Mouse (Mus musculus): ENCODE measurements around the gene Arhgap44. TPM values are rescaled to one million over a fixed set of nuclear protein-coding genes. Genes with fewer than 3 reads are reported as not detected.

Gene Arhgap44
- polyA plus RNA-seq (2012; rRNA removed) = 1.1 and 1.7 TPM in 2 replicates

- Histone ChIP-seq H3K27me3 (ENCODE audit: control insufficient read depth, insufficient read depth, low read length) (no peaks in the 10 kb centered on the region), H3K4me3 (ENCODE audit: low read depth, low read length) (peak within 1 kb of the TSS; percentile 68), H3K36me3 (ENCODE audit: control insufficient read depth, insufficient read depth, low read length) (no peaks in the 10 kb centered on the region), H3K4me1 (ENCODE audit: control insufficient read depth, insufficient read depth, insufficient read length, low read length) (no peaks in the 10 kb centered on the region), H3K27ac (ENCODE audit: insufficient read depth, low read depth, low read length) (no peak within 1 kb of the TSS)
- WGBS = 3% methylated on average over 26 of the region's 27 CpGs
- no peak for TF ChIP-seq CTCF (IDR thresholded peaks at IDR 0.05; ENCODE audit: extremely low read depth, insufficient read length, insufficient replicate concordance, low read depth, low read length)
- no peak for TF ChIP-seq POLR2A (IDR thresholded peaks at IDR 0.05; ENCODE audit: low read depth, low read length)
Measured at GRCm38 (mm10) chr11:65162767-65163120, at the start of gene Arhgap44. TSS of gene Arhgap44 (minus strand) at chr11:65162961.

- WGBS = 62% methylated on average over 6 of the region's 6 CpGs
- H3K4me3 ChIP-seq (ENCODE audit: low read depth, low read length) = no peak overlapping the region
- no peak overlapping the region for H3K27ac ChIP-seq (ENCODE audit: insufficient read depth, low read depth, low read length)
- H3K4me1 ChIP-seq (ENCODE audit: control insufficient read depth, insufficient read depth, insufficient read length, low read length) = 0 out of 2 replicates have a peak, but pooled peaks cover 1% of the 10 kb centered on the region
- no peaks in the 10 kb centered on the region for H3K36me3 ChIP-seq (ENCODE audit: control insufficient read depth, insufficient read depth, low read length)
- TF ChIP-seq CTCF (IDR thresholded peaks at IDR 0.05; ENCODE audit: extremely low read depth, insufficient read length, insufficient replicate concordance, low read depth, low read length) = no peak
- no peak for TF ChIP-seq POLR2A (IDR thresholded peaks at IDR 0.05; ENCODE audit: low read depth, low read length)
- H3K27me3 ChIP-seq (ENCODE audit: control insufficient read depth, insufficient read depth, low read length) = no peaks in the 10 kb centered on the region
Measured at GRCm38 (mm10) chr11:65211701-65212100, 48.9 kb upstream of the Arhgap44 start.

- WGBS = 32% methylated on average over 6 of the region's 6 CpGs
- H3K27me3 ChIP-seq (ENCODE audit: control insufficient read depth, insufficient read depth, low read length) = no peaks in the 10 kb centered on the region
- H3K36me3 ChIP-seq (ENCODE audit: control insufficient read depth, insufficient read depth, low read length) = no peaks in the 10 kb centered on the region
- no peak overlapping the region for H3K4me3 ChIP-seq (ENCODE audit: low read depth, low read length)
- 0 out of 2 replicates have a peak, but pooled peaks cover 1% of the 10 kb centered on the region for H3K4me1 ChIP-seq (ENCODE audit: control insufficient read depth, insufficient read depth, insufficient read length, low read length)
- TF ChIP-seq CTCF (IDR thresholded peaks at IDR 0.05; ENCODE audit: extremely low read depth, insufficient read length, insufficient replicate concordance, low read depth, low read length) = no peak
- no peak for TF ChIP-seq POLR2A (IDR thresholded peaks at IDR 0.05; ENCODE audit: low read depth, low read length)
- H3K27ac ChIP-seq (ENCODE audit: insufficient read depth, low read depth, low read length) = no peak overlapping the region
Measured at GRCm38 (mm10) chr11:65209441-65209840, 46.7 kb upstream of the Arhgap44 start.

- no peak for TF ChIP-seq POLR2A (IDR thresholded peaks at IDR 0.05; ENCODE audit: low read depth, low read length)
- TF ChIP-seq CTCF (IDR thresholded peaks at IDR 0.05; ENCODE audit: extremely low read depth, insufficient read length, insufficient replicate concordance, low read depth, low read length) = no peak
- 86% methylated on average over 5 of the region's 5 CpGs for WGBS
Measured at GRCm38 (mm10) chr11:65205306-65205705, 42.5 kb upstream of the Arhgap44 start.

GRCm38 (mm10) chr11:65204651-65205050, 41.9 kb upstream of the Arhgap44 start:
- Histone ChIP-seq H3K4me3 (ENCODE audit: low read depth, low read length) (no peak overlapping the region), H3K36me3 (ENCODE audit: control insufficient read depth, insufficient read depth, low read length) (no peaks in the 10 kb centered on the region), H3K27me3 (ENCODE audit: control insufficient read depth, insufficient read depth, low read length) (no peaks in the 10 kb centered on the region), H3K4me1 (ENCODE audit: control insufficient read depth, insufficient read depth, insufficient read length, low read length) (no peaks in the 10 kb centered on the region), H3K27ac (ENCODE audit: insufficient read depth, low read depth, low read length) (no peak overlapping the region)
- no peak for TF ChIP-seq POLR2A (IDR thresholded peaks at IDR 0.05; ENCODE audit: low read depth, low read length)
- TF ChIP-seq CTCF (IDR thresholded peaks at IDR 0.05; ENCODE audit: extremely low read depth, insufficient read length, insufficient replicate concordance, low read depth, low read length) = no peak
- WGBS = 85% methylated on average over 13 of the region's 13 CpGs

More at GRCm38 (mm10) chr11:65205306-65205705, 42.5 kb upstream of the Arhgap44 start:
- Histone ChIP-seq H3K4me3 (ENCODE audit: low read depth, low read length) (no peak overlapping the region), H3K36me3 (ENCODE audit: control insufficient read depth, insufficient read depth, low read length) (no peaks in the 10 kb centered on the region), H3K27ac (ENCODE audit: insufficient read depth, low read depth, low read length) (no peak overlapping the region), H3K4me1 (ENCODE audit: control insufficient read depth, insufficient read depth, insufficient read length, low read length) (no peaks in the 10 kb centered on the region), H3K27me3 (ENCODE audit: control insufficient read depth, insufficient read depth, low read length) (no peaks in the 10 kb centered on the region)

GRCm38 (mm10) chr11:65203020-65203419, 40.3 kb upstream of the Arhgap44 start:
- Histone ChIP-seq H3K27me3 (ENCODE audit: control insufficient read depth, insufficient read depth, low read length) (no peaks in the 10 kb centered on the region), H3K36me3 (ENCODE audit: control insufficient read depth, insufficient read depth, low read length) (no peaks in the 10 kb centered on the region), H3K4me3 (ENCODE audit: low read depth, low read length) (no peak overlapping the region), H3K27ac (ENCODE audit: insufficient read depth, low read depth, low read length) (no peak overlapping the region), H3K4me1 (ENCODE audit: control insufficient read depth, insufficient read depth, insufficient read length, low read length) (no peaks in the 10 kb centered on the region)
- 62% methylated on average over 1 of the region's 1 CpGs for WGBS
- TF ChIP-seq CTCF (IDR thresholded peaks at IDR 0.05; ENCODE audit: extremely low read depth, insufficient read length, insufficient replicate concordance, low read depth, low read length) = no peak
- no peak for TF ChIP-seq POLR2A (IDR thresholded peaks at IDR 0.05; ENCODE audit: low read depth, low read length)

- 55% methylated on average over 5 of the region's 5 CpGs for WGBS
- H3K4me3 ChIP-seq (ENCODE audit: low read depth, low read length) = no peak overlapping the region
- H3K27me3 ChIP-seq (ENCODE audit: control insufficient read depth, insufficient read depth, low read length) = no peaks in the 10 kb centered on the region
- no peaks in the 10 kb centered on the region for H3K4me1 ChIP-seq (ENCODE audit: control insufficient read depth, insufficient read depth, insufficient read length, low read length)
- no peak for TF ChIP-seq POLR2A (IDR thresholded peaks at IDR 0.05; ENCODE audit: low read depth, low read length)
- TF ChIP-seq CTCF (IDR thresholded peaks at IDR 0.05; ENCODE audit: extremely low read depth, insufficient read length, insufficient replicate concordance, low read depth, low read length) = no peak
- H3K36me3 ChIP-seq (ENCODE audit: control insufficient read depth, insufficient read depth, low read length) = no peaks in the 10 kb centered on the region
- no peak overlapping the region for H3K27ac ChIP-seq (ENCODE audit: insufficient read depth, low read depth, low read length)
Measured at GRCm38 (mm10) chr11:65202236-65202635, 39.5 kb upstream of the Arhgap44 start.
